Mouse (Mus musculus) 3134 (cell line): ENCODE data around the gene Cwc27.
A peak's percentile ranks its signal among the peaks of the same experiment; 100 is the strongest.

Experiments
- DNase-seq: peaks from one replicate; pipeline ENCODE4 v3.0.0-alpha.2; 2011; ENCODE audit warnings: low spot score; ENCODE audit not compliant: insufficient read length; ENCODE audit errors: extremely low read depth

Gene Cwc27

GRCm38 (mm10) chr13:104816635-104817571 lies at the start of gene Cwc27:
TSS of gene Cwc27 (minus strand) at chr13:104817142.
- peak; percentile 81 for DNase-seq

- DNase-seq = no peak
Measured at GRCm38 (mm10) chr13:104866726-104867125, 49.8 kb upstream of the Cwc27 start.

- peak; percentile 5 for DNase-seq
Measured at GRCm38 (mm10) chr13:104863127-104863979, 46.4 kb upstream of the Cwc27 start, which contains the start of gene Shisal2b. TSS of gene Shisal2b (minus strand) at chr13:104863893.

GRCm38 (mm10) chr13:104853645-104854044 lies 36.7 kb upstream of the Cwc27 start:
- no peak for DNase-seq

- DNase-seq = no peak
Measured at GRCm38 (mm10) chr13:104843295-104844089, 26.6 kb upstream of the Cwc27 start.

- DNase-seq = no peak
Measured at GRCm38 (mm10) chr13:104841937-104842336, 25.0 kb upstream of the Cwc27 start.

- no peak for DNase-seq
Measured at GRCm38 (mm10) chr13:104837628-104838027, 20.7 kb upstream of the Cwc27 start.

GRCm38 (mm10) chr13:104832811-104833210 lies 15.9 kb upstream of the Cwc27 start:
- DNase-seq = no peak

- no peak for DNase-seq
Measured at GRCm38 (mm10) chr13:104825470-104825869, 8.5 kb upstream of the Cwc27 start.

- no peak for DNase-seq
Measured at GRCm38 (mm10) chr13:104822411-104822838, 5.5 kb upstream of the Cwc27 start.

GRCm38 (mm10) chr13:104821908-104822307 lies 5.0 kb upstream of the Cwc27 start:
- DNase-seq = no peak

GRCm38 (mm10) chr13:104821192-104821591 lies 4.2 kb upstream of the Cwc27 start:
- no peak for DNase-seq

GRCm38 (mm10) chr13:104817696-104818095 lies 754 bp upstream of the Cwc27 start:
- no peak for DNase-seq

- no peak for DNase-seq
Measured at GRCm38 (mm10) chr13:104816270-104816634, 690 bp downstream of the Cwc27 start.

- DNase-seq = no peak
Measured at GRCm38 (mm10) chr13:104805681-104806080, 11.3 kb downstream of the Cwc27 start.

- DNase-seq = no peak
Measured at GRCm38 (mm10) chr13:104799566-104800182, 17.3 kb downstream of the Cwc27 start.

GRCm38 (mm10) chr13:104799067-104799466 lies 17.9 kb downstream of the Cwc27 start:
- no peak for DNase-seq

GRCm38 (mm10) chr13:104794421-104794820 lies 22.5 kb downstream of the Cwc27 start:
- no peak for DNase-seq

GRCm38 (mm10) chr13:104792184-104792583 lies 24.8 kb downstream of the Cwc27 start, which contains the start of gene Srek1ip1:
TSS of gene Srek1ip1 (plus strand) at chr13:104792484.
- no peak for DNase-seq

GRCm38 (mm10) chr13:104789663-104790062 lies 27.3 kb downstream of the Cwc27 start:
- no peak for DNase-seq
